Mouse (Mus musculus) bone marrow, adult 2 months (tissue): Measurements from ENCODE around the gene Creb5.

ENCODE experiments used
- CTCF ChIP-seq: fragments of 200-500 bp; IDR thresholded peaks from 2 replicates; pipeline ENCODE4 v1.5.1; 2011; ENCODE audit warnings: low read length, control low read depth; ENCODE audit not compliant: control insufficient read depth, insufficient read depth
- POLR2A ChIP-seq: fragments of 200-500 bp; IDR thresholded peaks from 2 replicates; pipeline ENCODE4 v1.6.1; 2011; ENCODE audit warnings: low read depth, mild to moderate bottlenecking, control low read depth, low read length, borderline replicate concordance; ENCODE audit not compliant: control insufficient read depth

DNA sequence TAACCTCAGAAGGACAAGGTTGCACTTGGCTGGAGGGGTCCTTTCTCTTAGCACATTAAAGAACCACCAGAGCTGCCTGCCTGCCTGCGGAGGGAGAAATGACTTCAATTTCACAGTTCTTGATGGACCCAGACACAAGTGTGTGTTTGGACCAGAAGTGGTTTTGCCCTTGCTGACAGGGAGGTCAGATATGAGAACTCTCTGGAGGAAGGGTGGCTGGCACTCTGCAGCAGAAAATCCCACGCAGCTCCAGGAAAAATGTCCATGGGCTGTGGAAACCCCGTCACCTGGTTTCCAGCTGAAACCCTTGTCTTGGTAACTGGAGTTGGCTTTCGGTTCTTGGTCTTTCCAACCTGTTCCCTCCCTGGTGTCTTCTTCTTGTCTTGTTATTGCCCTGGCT is 285.4 kb downstream of the Creb5 start:
- TF ChIP-seq POLR2A (no peak), CTCF (no peak)
